Mouse (Mus musculus) bone marrow, adult 2 months (tissue): ENCODE results near the gene Dcakd.

Source experiments
- CTCF ChIP-seq: fragments of 200-500 bp; IDR thresholded peaks from 2 replicates; pipeline ENCODE4 v1.5.1; 2011; ENCODE audit warnings: low read length, control low read depth; ENCODE audit not compliant: control insufficient read depth, insufficient read depth
- POLR2A ChIP-seq: fragments of 200-500 bp; IDR thresholded peaks from 2 replicates; pipeline ENCODE4 v1.6.1; 2011; ENCODE audit warnings: low read depth, mild to moderate bottlenecking, control low read depth, low read length, borderline replicate concordance; ENCODE audit not compliant: control insufficient read depth

DNA sequence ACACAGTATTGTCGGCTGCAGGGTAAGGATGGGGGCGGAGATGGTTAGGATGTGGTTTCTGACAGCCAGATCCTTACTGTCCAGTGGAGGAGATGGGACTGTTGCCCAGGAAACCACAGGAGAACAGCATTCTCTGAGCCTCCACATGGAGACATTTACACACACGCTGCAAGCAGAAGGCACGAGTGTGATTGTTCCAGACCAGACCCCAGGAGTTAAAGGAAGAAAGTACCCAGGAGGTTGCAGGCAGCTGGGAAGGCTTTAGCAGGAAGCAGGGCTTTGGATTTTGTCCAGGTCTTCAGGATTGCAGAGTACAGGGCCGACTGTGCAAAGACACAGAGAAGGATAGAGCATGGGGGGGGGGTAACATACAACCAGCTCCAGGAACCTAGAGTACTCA lies 56.5 kb downstream of the Dcakd start:
- TF ChIP-seq CTCF: no peak
- no peak for TF ChIP-seq POLR2A
